Mouse (Mus musculus) midbrain, embryonic 10.5 days (tissue): ENCODE results near the gene Ism1. TPM values are rescaled to one million over a fixed set of nuclear protein-coding genes. Genes with fewer than 3 reads are reported as not detected.

Source experiments
- DNase-seq: peaks from one replicate; pipeline ENCODE4 v3.0.0-alpha.2; 2017; ENCODE audit warnings: low spot score
- H3K27ac ChIP-seq: fragments of 300-500 bp; sonication (generic); replicated peaks from 2 replicates; pipeline ENCODE4 v1.5.1; 2016; ENCODE audit warnings: mild to moderate bottlenecking
- H3K27me3 ChIP-seq: fragments of 300-500 bp; sonication (generic); 2 replicates; pipeline ENCODE4 v1.6.1; 2016; ENCODE audit warnings: low read depth, mild to moderate bottlenecking; ENCODE audit not compliant: poor library complexity, severe bottlenecking
- H3K36me3 ChIP-seq: fragments of 300-500 bp; sonication (generic); 2 replicates; pipeline ENCODE4 v1.6.1; 2016; ENCODE audit warnings: mild to moderate bottlenecking, moderate library complexity
- H3K4me1 ChIP-seq: fragments of 300-500 bp; sonication (generic); 2 replicates; pipeline ENCODE4 v1.6.1; 2016
- H3K4me3 ChIP-seq: fragments of 300-500 bp; sonication (generic); 2 replicates; pipeline ENCODE4 v1.5.1; 2016; ENCODE audit warnings: mild to moderate bottlenecking, moderate library complexity
- H3K9me3 ChIP-seq: fragments of 300-500 bp; sonication (generic); replicated peaks from 2 replicates; pipeline ENCODE4 v1.6.1; 2016; ENCODE audit warnings: mild to moderate bottlenecking
- WGBS: fragments of 180-500 bp; shearing (Covaris S2); methylation state at CpG from one replicate; pipeline ENCODE4 v1.1.7; 2016; 5-methylcytosine and 5-hydroxymethylcytosine counted together
- polyA plus RNA-seq: library from polyadenylated mRNA; unstranded; fragments of >200 nt; fragmentation: Nextera tagmentation; extraction: Ambion mirVana; gene quantifications from 2 replicates; pipeline ENCODE4 v1.2.1, GENCODE M21; 2016

The Ism1 gene
- polyA plus RNA-seq, 1 experiment from 2014 or later: 0.85 TPM

- Histone ChIP-seq H3K27me3 (no peaks in the 10 kb centered on the region), H3K4me1 (no peaks in the 10 kb centered on the region), H3K27ac (no peak overlapping the region), H3K4me3 (no peak overlapping the region), H3K9me3 (no peaks in the 10 kb centered on the region), H3K36me3 (no peaks in the 10 kb centered on the region)
- DNase-seq: no peak
- 84% methylated on average over 1 of the region's 1 CpGs for WGBS
These were observed 106.5 kb downstream of the Ism1 start for GRCm38 (mm10) chr2:139784465-139784864.

- Histone ChIP-seq H3K27ac (no peak overlapping the region), H3K27me3 (no peaks in the 10 kb centered on the region), H3K9me3 (no peaks in the 10 kb centered on the region), H3K36me3 (no peaks in the 10 kb centered on the region), H3K4me1 (no peaks in the 10 kb centered on the region), H3K4me3 (no peak overlapping the region)
- WGBS: 95% methylated on average over 2 of the region's 2 CpGs
- DNase-seq: no peak
These were observed 107.0 kb downstream of the Ism1 start for GRCm38 (mm10) chr2:139784946-139785345.

GRCm38 (mm10) chr2:139788658-139789057 lies 110.7 kb downstream of the Ism1 start:
- WGBS: 83% methylated on average over 4 of the region's 4 CpGs
- H3K36me3 ChIP-seq: no peaks in the 10 kb centered on the region

GRCm38 (mm10) chr2:139792345-139793120 lies 114.6 kb downstream of the Ism1 start:
- DNase-seq: no peak
- Histone ChIP-seq H3K4me3 (no peak overlapping the region), H3K4me1 (no peaks in the 10 kb centered on the region), H3K27ac (no peak overlapping the region), H3K27me3 (no peaks in the 10 kb centered on the region), H3K9me3 (no peaks in the 10 kb centered on the region), H3K36me3 (no peaks in the 10 kb centered on the region)
- WGBS: 85% methylated on average over 9 of the region's 9 CpGs

More at GRCm38 (mm10) chr2:139788658-139789057, 110.7 kb downstream of the Ism1 start:
- no peaks in the 10 kb centered on the region for H3K9me3 ChIP-seq
- no peak for DNase-seq
- H3K4me1 ChIP-seq: no peaks in the 10 kb centered on the region
- no peak overlapping the region for H3K27ac ChIP-seq
- no peak overlapping the region for H3K4me3 ChIP-seq
- no peaks in the 10 kb centered on the region for H3K27me3 ChIP-seq

GRCm38 (mm10) chr2:139804041-139804440 lies 126.1 kb downstream of the Ism1 start:
- H3K9me3 ChIP-seq: no peaks in the 10 kb centered on the region
- no peak overlapping the region for H3K4me3 ChIP-seq
- 87% methylated on average over 7 of the region's 7 CpGs for WGBS
- H3K27ac ChIP-seq: no peak overlapping the region
- no peaks in the 10 kb centered on the region for H3K4me1 ChIP-seq
- H3K36me3 ChIP-seq: no peaks in the 10 kb centered on the region
- no peak for DNase-seq
- H3K27me3 ChIP-seq: no peaks in the 10 kb centered on the region

GRCm38 (mm10) chr2:139807887-139808286 lies 129.9 kb downstream of the Ism1 start:
- H3K27me3 ChIP-seq: no peaks in the 10 kb centered on the region
- H3K4me3 ChIP-seq: no peak overlapping the region
- 95% methylated on average over 6 of the region's 6 CpGs for WGBS
- no peaks in the 10 kb centered on the region for H3K36me3 ChIP-seq
- H3K9me3 ChIP-seq: no peaks in the 10 kb centered on the region
- H3K4me1 ChIP-seq: no peaks in the 10 kb centered on the region
- H3K27ac ChIP-seq: no peak overlapping the region
- no peak for DNase-seq

Other genes starting within 250 kb of the Ism1 start
- gene Sptlc3, start 184.3 kb upstream of the Ism1 start, polyA plus RNA-seq: not detected in 2 replicates